ENCODE assay signal across 8 mouse cellular contexts in genomic region chr6:39780857-39781666, GRCm38 (mm10). TPM values are rescaled to one million over a fixed set of nuclear protein-coding genes. Genes with fewer than 3 reads are reported as not detected.
A peak's percentile ranks its signal among the peaks of the same experiment; 100 is the strongest.
DNase-seq lines count a peak whose midpoint lies in the region; ATAC-seq and TF ChIP-seq lines count a peak whose summit lies in the region.

No protein-coding gene starts in this region.

- ATAC-seq in embryonic facial prominence, embryonic 13.5 days (ENCODE audit: insufficient number of reproducible peaks, insufficient read depth, low FRiP score, low TSS enrichment, low read depth), result no peak
- peak; percentile 19 to 20; a peak in 2 of 4 replicates for ATAC-seq in hematopoietic stem cell, adult 5-6 weeks (replicated peaks in 1 of 2; ENCODE audit: insufficient read depth in 1 of 2, low FRiP score in 2 of 2, low TSS enrichment in 1 of 2, low read depth in 1 of 2, poor library complexity in 2 of 2, severe bottlenecking in 2 of 2)
- peak; percentile 74; the same call in 1 of the 2 replicates for ATAC-seq in limb, embryonic 11.5 days (ENCODE audit: insufficient number of reproducible peaks, low FRiP score, low TSS enrichment, low read depth)
- peak; percentile 74; the same call in 1 of the 2 replicates for ATAC-seq in midbrain, embryonic 12.5 days (ENCODE audit: low FRiP score, low read depth)

- 4% methylated on average over 18 of the region's 18 CpGs for WGBS in embryonic facial prominence, embryonic 13.5 days
- WGBS in limb, embryonic 11.5 days, result 3% methylated on average over 18 of the region's 18 CpGs
- WGBS in midbrain, embryonic 12.5 days, result 3% methylated on average over 18 of the region's 18 CpGs

- no peaks in the 10 kb centered on the region for H3K9me3 ChIP-seq in embryonic facial prominence, embryonic 13.5 days
- no peaks in the 10 kb centered on the region for H3K9me3 ChIP-seq in limb, embryonic 11.5 days (ENCODE audit: control insufficient read depth, low read length)
- H3K9me3 ChIP-seq in midbrain, embryonic 12.5 days, result no peaks in the 10 kb centered on the region

- no peak for TF ChIP-seq CTCF in layer of hippocampus, adult 2 months (conservative IDR thresholded peaks at IDR 0.05)

- H3K4me1 ChIP-seq in embryonic facial prominence, embryonic 13.5 days, result peaks cover 34% of the 10 kb centered on the region
- H3K4me1 ChIP-seq in limb, embryonic 11.5 days (ENCODE audit: control insufficient read depth, insufficient read depth, low read length), result peaks cover 7% of the 10 kb centered on the region; the same call in 1 of the 2 replicates
- peaks cover 8% of the 10 kb centered on the region for H3K4me1 ChIP-seq in midbrain, embryonic 12.5 days

- no peak for DNase-seq in layer of hippocampus, adult 2 months (ENCODE audit: low spot score in 2 of 2)
- DNase-seq in layer of hippocampus, adult 9-10 months (ENCODE audit: low spot score), result no peak
- peak; percentile 56 for DNase-seq in limb, embryonic 11.5 days (ENCODE audit: low spot score)
- DNase-seq in yolk sac, embryonic 10.5 days (ENCODE audit: low spot score), result peak; percentile 92
- DNase-seq in spleen, postnatal 14 days (ENCODE audit: low spot score in 2 of 2), result no peak

- no peaks in the 10 kb centered on the region for H3K27me3 ChIP-seq in embryonic facial prominence, embryonic 13.5 days
- no peaks in the 10 kb centered on the region for H3K27me3 ChIP-seq in limb, embryonic 11.5 days (ENCODE audit: control insufficient read depth, insufficient read depth, low read length)
- peaks cover 9% of the 10 kb centered on the region for H3K27me3 ChIP-seq in midbrain, embryonic 12.5 days

- peak overlapping the region; percentile 32; the same call in 1 of the 2 replicates for H3K27ac ChIP-seq in layer of hippocampus, adult 2 months
- H3K27ac ChIP-seq in embryonic facial prominence, embryonic 13.5 days, result peak overlapping the region; percentile 71
- H3K27ac ChIP-seq in limb, embryonic 11.5 days (replicated peaks; ENCODE audit: low read depth, low read length), result peak overlapping the region; percentile 1; the same call in 1 of the 2 replicates
- H3K27ac ChIP-seq in midbrain, embryonic 12.5 days (replicated peaks), result peak overlapping the region; percentile 12

- peak overlapping the region; percentile 62 for H3K9ac ChIP-seq in embryonic facial prominence, embryonic 13.5 days
- peak overlapping the region; percentile 2 for H3K9ac ChIP-seq in limb, embryonic 11.5 days (ENCODE audit: low read length)
- no peak overlapping the region; the same call in 1 of the 2 replicates for H3K9ac ChIP-seq in midbrain, embryonic 12.5 days (replicated peaks)

- H3K4me3 ChIP-seq in layer of hippocampus, adult 2 months, result peak overlapping the region; percentile 35
- peak overlapping the region; percentile 29 for H3K4me3 ChIP-seq in embryonic facial prominence, embryonic 13.5 days
- H3K4me3 ChIP-seq in limb, embryonic 11.5 days (ENCODE audit: low read depth, low read length), result no peak overlapping the region
- peak overlapping the region; percentile 19 for H3K4me3 ChIP-seq in midbrain, embryonic 12.5 days

- peak overlapping the region; percentile 58 for H3K4me2 ChIP-seq in embryonic facial prominence, embryonic 13.5 days
- H3K4me2 ChIP-seq in limb, embryonic 11.5 days (ENCODE audit: low read depth, severe bottlenecking), result peak overlapping the region; percentile 44
- peak overlapping the region; percentile 48 for H3K4me2 ChIP-seq in midbrain, embryonic 12.5 days (replicated peaks)

- H3K36me3 ChIP-seq in embryonic facial prominence, embryonic 13.5 days, result no peaks in the 10 kb centered on the region
- no peaks in the 10 kb centered on the region for H3K36me3 ChIP-seq in limb, embryonic 11.5 days (ENCODE audit: control insufficient read depth, insufficient read depth, low read length)
- H3K36me3 ChIP-seq in midbrain, embryonic 12.5 days, result no peaks in the 10 kb centered on the region

RNA-seq across cellular contexts. Expression of gene Mrps33, which starts 29.7 kb away (rescaled TPM):
- 100 to 1,000 TPM; 103 to 118 TPM for total RNA-seq in layer of hippocampus, adult 2 months (2021)
- 199 and 201 TPM in 2 replicates for polyA plus RNA-seq in embryonic facial prominence, embryonic 13.5 days (2015; fragmentation: Nextera tagmentation; extraction: Ambion mirVana)
- total RNA-seq in hematopoietic stem cell, adult 5-6 weeks (2017), result 37.1 and 47.6 TPM in 2 replicates
- 202 and 208 TPM in 2 replicates for polyA plus RNA-seq in limb, embryonic 11.5 days (2014; fragmentation: Nextera tagmentation; extraction: Ambion mirVana)
- polyA plus RNA-seq in midbrain, embryonic 12.5 days (2016; fragmentation: Nextera tagmentation; extraction: Ambion mirVana), result 230 and 231 TPM in 2 replicates

RNA-seq across cellular contexts. Expression of gene Braf, which starts 55.8 kb away (rescaled TPM):
- 100 to 1,000 TPM; 128 to 129 TPM for total RNA-seq in layer of hippocampus, adult 2 months (2021)
- polyA plus RNA-seq in embryonic facial prominence, embryonic 13.5 days (2015; fragmentation: Nextera tagmentation; extraction: Ambion mirVana), result 17.6 and 18.9 TPM in 2 replicates
- total RNA-seq in hematopoietic stem cell, adult 5-6 weeks (2017), result 17.5 and 21.6 TPM in 2 replicates
- polyA plus RNA-seq in limb, embryonic 11.5 days (2014; fragmentation: Nextera tagmentation; extraction: Ambion mirVana), result 17.2 and 19.5 TPM in 2 replicates
- polyA plus RNA-seq in midbrain, embryonic 12.5 days (2016; fragmentation: Nextera tagmentation; extraction: Ambion mirVana), result 25.0 and 28.6 TPM in 2 replicates

Comparison
In these comparisons a context has a peak if more than half of its experiments do, and no peak if none do; other contexts are left out.
1. DNase-seq: peak in limb, embryonic 11.5 days (single experiment) and yolk sac, embryonic 10.5 days (single experiment); none in layer of hippocampus, adult 2 months (0 of 2), layer of hippocampus, adult 9-10 months (single experiment) and spleen, postnatal 14 days (0 of 2).
2. H3K27ac ChIP-seq: peak in every context shown above with its lines; median percentile 71 in embryonic facial prominence, embryonic 13.5 days; 32 in layer of hippocampus, adult 2 months; 12 in midbrain, embryonic 12.5 days; 1 in limb, embryonic 11.5 days.
3. Peak in every context shown above with its lines, with median percentiles within 50 percentile points of each other: H3K4me2 ChIP-seq.